Mouse (Mus musculus) midbrain, embryonic 10.5 days (tissue): ENCODE results near the gene Rtkn. TPM values are rescaled to one million over a fixed set of nuclear protein-coding genes. Genes with fewer than 3 reads are reported as not detected.

Source experiments
- microRNA counts: library from miRNA; unstranded; fragments of <30 nt; microRNA quantifications from one replicate; lab custom pipeline; 2017
- microRNA-seq: library from miRNA; unstranded; fragments of <30 nt; microRNA quantifications from one replicate; pipeline ENCODE4, GENCODE M21; 2017
- polyA plus RNA-seq: library from polyadenylated mRNA; unstranded; fragments of >200 nt; fragmentation: Nextera tagmentation; extraction: Ambion mirVana; gene quantifications from 2 replicates; pipeline ENCODE4 v1.2.1, GENCODE M21; 2016

The Rtkn gene
- polyA plus RNA-seq, 1 experiment from 2014 or later = 35.3 TPM

MicroRNAs encoded within 50 kb of the gene (microRNA counts, 519-probe panel; counts per million panel counts)
- not detected for microRNA mmu-miR-3470a+mmu-miR-3470b (lab: Ali Mortazavi, UCI)

Small RNAs within 50 kb of the gene (microRNA-seq; reads per million reads assigned to microRNA genes)
- not detected for gene Mir3470a

Other genes starting within 250 kb of the Rtkn start
- gene Sema4f, start 195.7 kb upstream of the Rtkn start, polyA plus RNA-seq = 2.0 and 2.4 TPM in 2 replicates
- 0.09 and 0.23 TPM in 2 replicates for gene M1ap, start 188.6 kb upstream of the Rtkn start, polyA plus RNA-seq
- gene Dok1, start 102.0 kb upstream of the Rtkn start, polyA plus RNA-seq = 8.8 and 9.9 TPM in 2 replicates
- gene Loxl3, start 101.3 kb upstream of the Rtkn start, polyA plus RNA-seq = 7.9 and 9.3 TPM in 2 replicates
- 162 and 175 TPM in 2 replicates for gene Aup1, start 80.9 kb upstream of the Rtkn start, polyA plus RNA-seq
- 79.7 and 82.7 TPM in 2 replicates for gene Htra2, start 80.2 kb upstream of the Rtkn start, polyA plus RNA-seq
- gene Dqx1, start 77.6 kb upstream of the Rtkn start, polyA plus RNA-seq = 1.8 and 2.0 TPM in 2 replicates
- 0.79 TPM in 1 of 2 replicates, not detected in the other for gene Tlx2, start 65.2 kb upstream of the Rtkn start, polyA plus RNA-seq
- 36.5 and 37.7 TPM in 2 replicates for gene Pcgf1, start 57.6 kb upstream of the Rtkn start, polyA plus RNA-seq
- 0.29 and 0.73 TPM in 2 replicates for gene Lbx2, start 49.1 kb upstream of the Rtkn start, polyA plus RNA-seq
- gene Ccdc142, start 33.9 kb upstream of the Rtkn start, polyA plus RNA-seq = 2.0 and 3.1 TPM in 2 replicates
- 2.4 and 3.1 TPM in 2 replicates for gene Gm42688, start 33.8 kb upstream of the Rtkn start, polyA plus RNA-seq
- 148 and 153 TPM in 2 replicates for gene Mrpl53, start 26.4 kb upstream of the Rtkn start, polyA plus RNA-seq
- gene Mogs, start 20.0 kb upstream of the Rtkn start, polyA plus RNA-seq = 31.8 and 33.7 TPM in 2 replicates
- 138 and 180 TPM in 2 replicates for gene Wbp1, start 13.9 kb upstream of the Rtkn start, polyA plus RNA-seq
- gene Ino80b, start 10.0 kb upstream of the Rtkn start, polyA plus RNA-seq = 18.2 and 18.7 TPM in 2 replicates
- gene Wdr54, start 20.9 kb downstream of the Rtkn start, polyA plus RNA-seq = 13.0 and 14.6 TPM in 2 replicates
- gene 1700003E16Rik, start 20.9 kb downstream of the Rtkn start, polyA plus RNA-seq = 1.9 and 2.0 TPM in 2 replicates
- gene Dctn1, start 30.5 kb downstream of the Rtkn start, polyA plus RNA-seq = 105 and 128 TPM in 2 replicates
- 0.67 and 0.79 TPM in 2 replicates for gene Slc4a5, start 84.4 kb downstream of the Rtkn start, polyA plus RNA-seq
- gene Mthfd2, start 190.4 kb downstream of the Rtkn start, polyA plus RNA-seq = 53.2 and 64.0 TPM in 2 replicates
- 60.4 and 61.5 TPM in 2 replicates for gene Mob1a, start 190.6 kb downstream of the Rtkn start, polyA plus RNA-seq
- 152 and 156 TPM in 2 replicates for gene Bola3, start 213.7 kb downstream of the Rtkn start, polyA plus RNA-seq